Mouse (Mus musculus) midbrain, postnatal 0 days (tissue): ENCODE measurements at regions not wholly inside any gene's neighbourhood (a gene's known extent, or its start where the extent isn't known, plus 50 kb on each side); places are given as distances from the start of the nearest gene placed in this dataset.

Source experiments
- ATAC-seq: fragments of 200-750 bp; cut with Nextera tagmentation; 2 replicates; pipeline ENCODE4 v1.8.0; 2017; ENCODE audit warnings: moderate number of reproducible peaks, mild to moderate bottlenecking, moderate TSS enrichment, moderate library complexity; ENCODE audit not compliant: low FRiP score
- DNase-seq: peaks from one replicate; pipeline ENCODE4 v3.0.0-alpha.2; 2015; ENCODE audit warnings: low spot score
- H3K27ac ChIP-seq: fragments of 300-500 bp; sonication (generic); 2 replicates; pipeline ENCODE4 v1.5.1; 2014; ENCODE audit warnings: low read depth, mild to moderate bottlenecking, low read length, mixed read lengths
- H3K27me3 ChIP-seq: fragments of 300-500 bp; sonication (generic); 2 replicates; pipeline ENCODE4 v1.6.1; 2014; ENCODE audit warnings: low read length, control low read depth, mixed read lengths; ENCODE audit not compliant: insufficient read depth
- H3K36me3 ChIP-seq: fragments of 300-500 bp; sonication (generic); 2 replicates; pipeline ENCODE4 v1.6.1; 2014; ENCODE audit warnings: low read length, control low read depth, mixed read lengths; ENCODE audit not compliant: insufficient read depth
- H3K4me1 ChIP-seq: fragments of 300-500 bp; sonication (generic); 2 replicates; pipeline ENCODE4 v1.6.1; 2014; ENCODE audit warnings: mild to moderate bottlenecking, control low read depth, antibody characterized with exemption, low read length, mixed read lengths; ENCODE audit not compliant: insufficient read depth
- H3K4me2 ChIP-seq: fragments of 300-500 bp; sonication (generic); 2 replicates; pipeline ENCODE4 v1.6.1; 2014; ENCODE audit warnings: low read depth, mild to moderate bottlenecking, low read length, mixed read lengths; ENCODE audit not compliant: poor library complexity, severe bottlenecking
- H3K4me3 ChIP-seq: fragments of 300-500 bp; sonication (generic); 2 replicates; pipeline ENCODE4 v1.5.1; 2014; ENCODE audit warnings: low read depth, mild to moderate bottlenecking, low read length, moderate library complexity
- H3K9ac ChIP-seq: fragments of 300-500 bp; sonication (generic); replicated peaks from 2 replicates; pipeline ENCODE4 v1.6.1; 2014; ENCODE audit warnings: mild to moderate bottlenecking, low read length, moderate library complexity, mixed read lengths; ENCODE audit not compliant: poor library complexity, severe bottlenecking
- H3K9me3 ChIP-seq: fragments of 300-500 bp; sonication (generic); 2 replicates; pipeline ENCODE4 v1.6.1; 2016; ENCODE audit warnings: low read length, control low read depth
- CTCF ChIP-seq: IDR thresholded peaks from 2 replicates; pipeline ENCODE4 v1.5.1; 2016; ENCODE audit warnings: antibody characterized with exemption, mild to moderate bottlenecking
- WGBS: fragments of 180-500 bp; shearing (Covaris S2); extraction: QIAGEN DNeasy Blood & Tissue Kit; methylation state at CpG from one replicate; pipeline ENCODE4 v1.1.7; 2014; 5-methylcytosine and 5-hydroxymethylcytosine counted together

DNA sequence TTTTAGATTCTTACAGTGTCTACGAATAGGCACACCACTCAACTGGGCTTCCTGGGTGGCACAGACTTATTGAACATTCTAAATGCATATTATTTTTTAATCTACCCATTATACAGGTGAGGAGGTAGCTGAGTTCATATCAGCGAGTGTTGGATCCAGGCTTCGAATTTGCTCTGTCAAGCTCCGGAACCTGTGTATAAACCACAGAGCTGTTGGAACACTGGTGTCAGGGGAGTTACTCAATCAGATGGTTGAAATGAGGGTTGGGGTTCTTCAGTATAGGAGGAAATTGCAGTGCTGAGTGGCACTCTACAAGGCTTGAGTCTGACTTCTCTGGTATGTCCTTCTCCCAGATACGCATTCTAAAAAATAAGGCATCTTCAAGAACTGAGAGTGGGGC is 263.1 kb downstream of the Maf start:
- no peak for DNase-seq
- no peaks in the 10 kb centered on the region for H3K4me1 ChIP-seq
- no peak overlapping the region for H3K4me3 ChIP-seq
- no peak overlapping the region for H3K27ac ChIP-seq
- no peak overlapping the region for H3K4me2 ChIP-seq
- 94% methylated on average over 5 of the region's 5 CpGs for WGBS
- no peak for TF ChIP-seq CTCF
- H3K36me3 ChIP-seq = no peaks in the 10 kb centered on the region
- no peaks in the 10 kb centered on the region for H3K27me3 ChIP-seq
- no peak for ATAC-seq
- H3K9me3 ChIP-seq = no peaks in the 10 kb centered on the region
- H3K9ac ChIP-seq = no peak overlapping the region

DNA sequence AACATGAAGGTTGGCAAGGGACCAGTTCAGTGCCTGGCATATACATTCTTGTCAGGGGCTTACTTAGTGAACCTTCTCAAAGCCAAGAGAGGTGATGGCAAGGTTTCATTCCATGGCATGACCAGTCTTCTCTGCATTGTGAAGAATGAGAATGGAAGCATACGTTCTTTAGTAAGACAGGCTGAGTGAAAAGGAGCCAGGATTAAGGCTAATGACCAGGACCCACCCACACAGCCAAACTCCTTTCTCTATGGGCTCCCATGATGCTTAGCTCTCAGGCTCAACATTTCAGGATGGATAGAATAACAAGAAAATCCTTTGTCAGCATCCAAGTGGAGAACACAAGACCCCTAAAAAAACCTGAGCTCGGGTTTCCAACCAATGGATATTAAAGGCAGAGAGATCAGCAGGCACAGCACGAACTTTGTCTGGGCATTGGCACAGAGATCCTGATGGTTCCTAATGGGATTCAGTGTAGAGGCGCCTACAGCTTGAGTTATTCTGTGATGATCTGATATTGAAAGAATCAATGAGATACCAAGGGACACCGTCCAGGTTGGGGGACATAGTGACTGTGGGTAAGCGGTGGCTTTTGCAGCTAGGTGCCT is 265.5 kb downstream of the Maf start:
- no peak for TF ChIP-seq CTCF
- H3K27ac ChIP-seq = no peak overlapping the region
- H3K4me2 ChIP-seq = no peak overlapping the region
- no peaks in the 10 kb centered on the region for H3K4me1 ChIP-seq
- DNase-seq = peak; percentile 35
- H3K36me3 ChIP-seq = no peaks in the 10 kb centered on the region
- no peak overlapping the region for H3K9ac ChIP-seq
- 70% methylated on average over 6 of the region's 6 CpGs for WGBS
- no peaks in the 10 kb centered on the region for H3K27me3 ChIP-seq
- no peak overlapping the region for H3K4me3 ChIP-seq
- H3K9me3 ChIP-seq = no peaks in the 10 kb centered on the region
- ATAC-seq = no peak

DNA sequence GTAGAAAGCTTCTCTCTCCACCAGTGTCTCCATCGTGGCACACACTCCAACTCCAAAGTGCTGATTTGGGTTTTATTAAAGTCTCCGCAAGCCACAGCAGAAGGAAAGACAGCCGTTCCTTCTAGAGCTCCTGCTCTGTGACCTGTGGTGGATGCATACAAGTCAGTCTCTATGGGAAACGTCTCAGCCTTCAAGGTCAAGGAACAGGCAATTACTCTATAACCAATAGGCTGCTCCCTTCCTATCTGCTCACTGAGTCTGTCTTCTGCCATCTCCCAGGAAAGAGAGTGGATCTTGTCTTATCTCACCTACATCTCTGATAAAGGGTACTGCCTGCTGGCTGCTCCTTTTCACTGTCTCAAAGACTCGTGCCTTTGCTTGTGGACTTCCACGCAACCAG is 266.3 kb downstream of the Maf start:
- WGBS = 81% methylated on average over 6 of the region's 6 CpGs
- H3K4me2 ChIP-seq = no peak overlapping the region
- no peaks in the 10 kb centered on the region for H3K4me1 ChIP-seq
- DNase-seq = no peak
- H3K27me3 ChIP-seq = no peaks in the 10 kb centered on the region
- H3K9ac ChIP-seq = no peak overlapping the region
- no peaks in the 10 kb centered on the region for H3K36me3 ChIP-seq
- no peak for ATAC-seq
- no peaks in the 10 kb centered on the region for H3K9me3 ChIP-seq
- H3K4me3 ChIP-seq = no peak overlapping the region
- no peak overlapping the region for H3K27ac ChIP-seq
- no peak for TF ChIP-seq CTCF

DNA sequence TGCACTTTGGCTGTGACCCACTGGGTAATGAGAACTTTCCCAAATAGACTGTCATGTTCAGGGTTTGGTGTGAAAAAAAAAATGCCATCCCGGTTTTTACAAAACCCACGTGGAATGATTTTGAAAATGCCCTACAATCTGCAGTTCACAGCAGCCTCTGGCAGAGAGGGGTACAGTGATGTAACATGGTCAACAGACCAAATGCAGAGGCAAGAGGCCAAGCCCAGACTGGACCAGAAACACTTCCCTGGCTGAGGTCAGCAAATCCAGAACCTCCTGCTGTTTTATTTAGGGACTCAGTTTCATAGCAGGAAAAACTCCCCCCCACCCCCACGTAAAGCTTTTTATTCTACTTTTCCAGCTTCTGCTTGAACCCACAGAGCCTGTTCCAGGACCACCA is 267.4 kb downstream of the Maf start:
- 65% methylated on average over 3 of the region's 3 CpGs for WGBS
- TF ChIP-seq CTCF = no peak
- Histone ChIP-seq H3K36me3 (no peaks in the 10 kb centered on the region), H3K9me3 (no peaks in the 10 kb centered on the region), H3K9ac (no peak overlapping the region), H3K4me2 (no peak overlapping the region), H3K4me3 (no peak overlapping the region), H3K4me1 (no peaks in the 10 kb centered on the region), H3K27ac (no peak overlapping the region), H3K27me3 (no peaks in the 10 kb centered on the region)
- DNase-seq (no peak), ATAC-seq (no peak)

DNA sequence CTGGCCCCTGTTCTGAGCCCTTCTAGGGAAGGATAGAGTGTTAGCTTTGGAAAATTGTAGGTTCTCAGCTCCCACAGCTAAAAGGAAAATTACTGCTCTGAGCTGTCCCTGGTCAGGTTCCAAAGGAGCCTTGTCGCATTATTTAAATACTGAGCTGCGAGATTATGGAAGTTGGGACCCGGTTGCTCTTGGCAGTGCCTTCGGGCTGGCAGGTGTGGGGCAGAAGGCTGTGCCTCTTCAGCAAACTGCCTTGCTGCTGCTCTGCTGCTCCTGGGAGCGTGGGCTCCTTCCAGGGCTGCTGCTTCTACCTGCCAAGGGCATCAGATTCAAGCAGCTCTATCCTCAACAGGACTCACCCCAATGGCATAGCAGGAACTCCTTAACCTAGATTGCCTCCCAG is 268.1 kb downstream of the Maf start:
- H3K4me3 ChIP-seq = no peak overlapping the region
- no peak for DNase-seq
- H3K27me3 ChIP-seq = no peaks in the 10 kb centered on the region
- H3K27ac ChIP-seq = no peak overlapping the region
- H3K9ac ChIP-seq = no peak overlapping the region
- no peaks in the 10 kb centered on the region for H3K4me1 ChIP-seq
- H3K4me2 ChIP-seq = no peak overlapping the region
- no peaks in the 10 kb centered on the region for H3K9me3 ChIP-seq
- ATAC-seq = no peak
- WGBS = 85% methylated on average over 5 of the region's 5 CpGs
- H3K36me3 ChIP-seq = no peaks in the 10 kb centered on the region
- no peak for TF ChIP-seq CTCF

DNA sequence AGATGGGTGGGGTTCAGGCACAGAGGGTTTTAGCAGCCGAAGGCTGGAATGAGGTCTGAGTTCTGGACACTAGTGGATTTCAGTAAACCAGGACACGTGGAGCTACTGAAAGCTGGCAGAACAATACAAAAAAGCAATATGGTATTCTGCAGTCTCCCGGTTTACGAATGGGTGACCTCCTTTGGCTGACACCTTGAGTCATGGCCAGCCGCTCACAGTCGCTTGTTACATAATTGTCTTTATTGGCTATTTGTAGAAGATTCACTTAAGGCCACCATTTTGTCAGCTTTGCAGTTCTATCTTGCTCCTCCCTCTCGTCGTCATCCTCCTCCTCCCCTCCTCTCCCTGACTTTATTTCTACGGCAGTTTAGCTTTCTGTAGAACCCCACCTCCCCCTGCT is 269.6 kb downstream of the Maf start:
- no peaks in the 10 kb centered on the region for H3K4me1 ChIP-seq
- H3K27me3 ChIP-seq = no peaks in the 10 kb centered on the region
- ATAC-seq (no peak), DNase-seq (no peak)
- no peak for TF ChIP-seq CTCF
- H3K27ac ChIP-seq = no peak overlapping the region
- H3K36me3 ChIP-seq = no peaks in the 10 kb centered on the region
- WGBS = 87% methylated on average over 9 of the region's 9 CpGs
- H3K4me3 ChIP-seq = no peak overlapping the region
- no peak overlapping the region for H3K9ac ChIP-seq
- H3K9me3 ChIP-seq = no peaks in the 10 kb centered on the region
- no peak overlapping the region for H3K4me2 ChIP-seq
